Mouse (Mus musculus) olfactory bulb, adult 2 months (tissue): ENCODE data around the gene Tprn.

ENCODE experiments used
- CTCF ChIP-seq: fragments of 200-500 bp; IDR thresholded peaks from 2 replicates; pipeline ENCODE4 v1.5.1; 2012; ENCODE audit warnings: low read depth, mild to moderate bottlenecking, low read length, moderate library complexity; ENCODE audit not compliant: insufficient read depth
- POLR2A ChIP-seq: fragments of 200-500 bp; IDR thresholded peaks from 2 replicates; pipeline ENCODE4 v1.6.1; 2012; ENCODE audit warnings: mild to moderate bottlenecking, low read depth, low read length, moderate library complexity; ENCODE audit not compliant: insufficient read depth

DNA sequence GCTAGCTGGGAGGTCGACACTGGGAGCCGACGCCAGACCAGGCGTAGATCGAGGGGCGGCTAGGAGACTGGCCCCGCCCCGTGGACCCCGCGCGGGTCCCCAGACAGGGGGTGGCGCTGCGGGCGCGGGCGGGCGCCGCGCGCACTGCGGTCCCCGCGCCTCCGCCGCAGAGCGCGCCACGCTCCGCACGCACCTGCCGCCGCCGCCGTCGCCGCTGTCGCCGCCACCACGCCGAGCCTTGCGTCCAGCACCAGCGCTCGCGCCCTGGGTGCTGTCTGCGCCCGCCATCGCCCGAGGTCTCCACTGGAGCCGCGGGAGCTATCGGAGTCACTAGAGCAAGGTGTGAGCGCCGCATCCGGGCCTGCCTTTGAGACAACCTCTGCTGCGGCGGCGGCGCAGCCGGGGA is 20.3 kb upstream of the Tprn start, which contains the start of the genes Rnf208 and Cysrt1:
- TF ChIP-seq CTCF (no peak), POLR2A (peak; percentile 39)
